In genomic region chr14:34200738-34201230, GRCm38 (mm10) we compare ENCODE assay signal across 7 mouse cellular contexts. TPM values are rescaled to one million over a fixed set of nuclear protein-coding genes. Genes with fewer than 3 reads are reported as not detected.
DNase-seq lines count a peak whose midpoint lies in the region; ATAC-seq and TF ChIP-seq lines count a peak whose summit lies in the region.

No protein-coding gene starts in this region.

- WGBS in thymus, adult 2 months: 19% methylated on average over 19 of the region's 19 CpGs
- WGBS in heart, postnatal 0 days: 13% methylated on average over 19 of the region's 19 CpGs
- 4% methylated on average over 19 of the region's 19 CpGs for WGBS in limb, embryonic 11.5 days
- WGBS in midbrain, embryonic 14.5 days: 1% methylated on average over 19 of the region's 19 CpGs

- no peaks in the 10 kb centered on the region for H3K9me3 ChIP-seq in heart, postnatal 0 days (replicated peaks; ENCODE audit: control insufficient read depth, low read length)
- no peaks in the 10 kb centered on the region for H3K9me3 ChIP-seq in limb, embryonic 11.5 days (ENCODE audit: control insufficient read depth, low read length)
- no peaks in the 10 kb centered on the region for H3K9me3 ChIP-seq in midbrain, embryonic 14.5 days (ENCODE audit: control insufficient read depth, low read length)

- no peak for TF ChIP-seq CTCF in thymus, adult 2 months (IDR thresholded peaks at IDR 0.05; ENCODE audit: borderline replicate concordance, control insufficient read depth, extremely low read depth, insufficient read depth, low read length, poor library complexity)
- TF ChIP-seq CTCF in heart, postnatal 0 days (IDR thresholded peaks at IDR 0.05; ENCODE audit: low read depth): no peak

- peak overlapping the region; percentile 95 for H3K4me2 ChIP-seq in heart, postnatal 0 days (ENCODE audit: low read depth, low read length)
- peak overlapping the region; percentile 89 for H3K4me2 ChIP-seq in limb, embryonic 11.5 days (ENCODE audit: low read depth, severe bottlenecking)
- peak overlapping the region; percentile 76 for H3K4me2 ChIP-seq in midbrain, embryonic 14.5 days (ENCODE audit: low read length)

- peak overlapping the region; percentile 37 for H3K4me3 ChIP-seq in thymus, adult 2 months (ENCODE audit: control insufficient read depth, insufficient read depth, low read length)
- H3K4me3 ChIP-seq in heart, postnatal 0 days (ENCODE audit: low read depth, low read length): peak overlapping the region; percentile 62
- H3K4me3 ChIP-seq in limb, embryonic 11.5 days (ENCODE audit: low read depth, low read length): peak overlapping the region; percentile 67
- peak overlapping the region; percentile 77 for H3K4me3 ChIP-seq in midbrain, embryonic 14.5 days (replicated peaks; ENCODE audit: low read depth, low read length)

- H3K9ac ChIP-seq in heart, postnatal 0 days (replicated peaks; ENCODE audit: low read depth, low read length): peak overlapping the region; percentile 42; the same call in 1 of the 2 replicates
- H3K9ac ChIP-seq in limb, embryonic 11.5 days (ENCODE audit: low read length): peak overlapping the region; percentile 56
- H3K9ac ChIP-seq in midbrain, embryonic 14.5 days (replicated peaks; ENCODE audit: low read length): peak overlapping the region; percentile 90

- no peak for DNase-seq in thymus, adult 2 months
- no peak for DNase-seq in thymus, postnatal 14 days
- peak; percentile 45 to 49 for DNase-seq in cerebellum, postnatal 36 days
- peak; percentile 16 for DNase-seq in heart, postnatal 0 days (ENCODE audit: low spot score)
- DNase-seq in limb, embryonic 11.5 days (ENCODE audit: low spot score): peak; percentile 55
- DNase-seq in midbrain, embryonic 14.5 days: peak; percentile 79
- DNase-seq in layer of hippocampus, adult 9-10 months (ENCODE audit: low spot score): no peak

- peak; percentile 56 for ATAC-seq in heart, postnatal 0 days (ENCODE audit: insufficient read depth, low read depth)
- ATAC-seq in limb, embryonic 11.5 days (ENCODE audit: insufficient number of reproducible peaks, low FRiP score, low TSS enrichment, low read depth): peak; percentile 63
- peak; percentile 79 for ATAC-seq in midbrain, embryonic 14.5 days (ENCODE audit: low FRiP score, low TSS enrichment)

- peaks cover 5% of the 10 kb centered on the region; the same call in 1 of the 2 replicates for H3K4me1 ChIP-seq in thymus, adult 2 months (replicated peaks; ENCODE audit: control insufficient read depth, insufficient read depth, low read length)
- H3K4me1 ChIP-seq in heart, postnatal 0 days (ENCODE audit: control insufficient read depth, insufficient read depth): no peaks in the 10 kb centered on the region
- H3K4me1 ChIP-seq in limb, embryonic 11.5 days (ENCODE audit: control insufficient read depth, insufficient read depth, low read length): 0 out of 2 replicates have a peak, but pooled peaks cover 3% of the 10 kb centered on the region
- H3K4me1 ChIP-seq in midbrain, embryonic 14.5 days (ENCODE audit: control insufficient read depth, insufficient read depth, low read length): peaks cover 17% of the 10 kb centered on the region; the same call in 1 of the 2 replicates

- no peak for TF ChIP-seq EP300 in heart, postnatal 0 days (IDR thresholded peaks at IDR 0.05; ENCODE audit: low read depth)

- peaks cover 4% of the 10 kb centered on the region; the same call in 1 of the 2 replicates for H3K27me3 ChIP-seq in thymus, adult 2 months (ENCODE audit: control insufficient read depth, insufficient read depth, low read length)
- H3K27me3 ChIP-seq in heart, postnatal 0 days (ENCODE audit: control insufficient read depth, insufficient read depth, low read length): peaks cover 24% of the 10 kb centered on the region; the same call in 1 of the 2 replicates
- H3K27me3 ChIP-seq in limb, embryonic 11.5 days (ENCODE audit: control insufficient read depth, insufficient read depth, low read length): no peaks in the 10 kb centered on the region
- no peaks in the 10 kb centered on the region for H3K27me3 ChIP-seq in midbrain, embryonic 14.5 days (ENCODE audit: control insufficient read depth, insufficient read depth, low read length)

- H3K27ac ChIP-seq in thymus, adult 2 months (ENCODE audit: control insufficient read depth, insufficient read depth, low read length): no peak overlapping the region
- H3K27ac ChIP-seq in heart, postnatal 0 days (ENCODE audit: low read depth): no peak overlapping the region
- H3K27ac ChIP-seq in limb, embryonic 11.5 days (replicated peaks; ENCODE audit: low read depth, low read length): no peak overlapping the region
- H3K27ac ChIP-seq in midbrain, embryonic 14.5 days (replicated peaks; ENCODE audit: low read depth, low read length): peak overlapping the region; percentile 81

- no peaks in the 10 kb centered on the region for H3K36me3 ChIP-seq in thymus, adult 2 months (ENCODE audit: control insufficient read depth, insufficient read depth, low read length)
- no peaks in the 10 kb centered on the region for H3K36me3 ChIP-seq in heart, postnatal 0 days (replicated peaks; ENCODE audit: control insufficient read depth, insufficient read depth, low read length)
- no peaks in the 10 kb centered on the region for H3K36me3 ChIP-seq in limb, embryonic 11.5 days (ENCODE audit: control insufficient read depth, insufficient read depth, low read length)
- no peaks in the 10 kb centered on the region for H3K36me3 ChIP-seq in midbrain, embryonic 14.5 days (ENCODE audit: control insufficient read depth, insufficient read depth, low read length)

- no peak for TF ChIP-seq POLR2A in thymus, adult 2 months (IDR thresholded peaks at IDR 0.05; ENCODE audit: control insufficient read depth, extremely low read depth, insufficient read depth, low read length, poor library complexity)

RNA-seq across cellular contexts. Expression of gene Gprin2, which starts 0.7 kb away (rescaled TPM):
- polyA plus RNA-seq in thymus, adult 2 months (2012; rRNA removed): 0.05 and 0.08 TPM in 2 replicates
- total RNA-seq in heart, postnatal 0 days (2014; rRNA removed; ENCODE audit: low replicate concordance): 0.31 and 0.53 TPM in 2 replicates
- 0.11 and 0.18 TPM in 2 replicates for polyA plus RNA-seq in heart, postnatal 0 days (2015; fragmentation: Nextera tagmentation; extraction: Ambion mirVana)
- 0.41 and 0.44 TPM in 2 replicates for polyA plus RNA-seq in limb, embryonic 11.5 days (2014; fragmentation: Nextera tagmentation; extraction: Ambion mirVana)
- polyA plus RNA-seq in midbrain, embryonic 14.5 days (2014; fragmentation: Nextera tagmentation; extraction: Ambion mirVana): 5.7 and 6.8 TPM in 2 replicates

RNA-seq across cellular contexts. Expression of gene Syt15, which starts 18.6 kb away (rescaled TPM):
- 1.3 and 1.5 TPM in 2 replicates for polyA plus RNA-seq in thymus, adult 2 months (2012; rRNA removed)
- 0.89 and 1.0 TPM in 2 replicates for total RNA-seq in heart, postnatal 0 days (2014; rRNA removed; ENCODE audit: low replicate concordance)
- 0.31 and 0.65 TPM in 2 replicates for polyA plus RNA-seq in heart, postnatal 0 days (2015; fragmentation: Nextera tagmentation; extraction: Ambion mirVana)
- 0.13 and 0.14 TPM in 2 replicates for polyA plus RNA-seq in limb, embryonic 11.5 days (2014; fragmentation: Nextera tagmentation; extraction: Ambion mirVana)
- polyA plus RNA-seq in midbrain, embryonic 14.5 days (2014; fragmentation: Nextera tagmentation; extraction: Ambion mirVana): 0.28 and 0.42 TPM in 2 replicates

RNA-seq across cellular contexts. Expression of gene Npy4r, which starts 48.5 kb away (rescaled TPM):
- polyA plus RNA-seq in thymus, adult 2 months (2012; rRNA removed): 0.06 and 0.11 TPM in 2 replicates
- not detected in 2 replicates for total RNA-seq in heart, postnatal 0 days (2014; rRNA removed; ENCODE audit: low replicate concordance)
- 0.04 and 0.08 TPM in 2 replicates for polyA plus RNA-seq in heart, postnatal 0 days (2015; fragmentation: Nextera tagmentation; extraction: Ambion mirVana)
- polyA plus RNA-seq in limb, embryonic 11.5 days (2014; fragmentation: Nextera tagmentation; extraction: Ambion mirVana): not detected in 2 replicates
- polyA plus RNA-seq in midbrain, embryonic 14.5 days (2014; fragmentation: Nextera tagmentation; extraction: Ambion mirVana): 0.13 and 0.18 TPM in 2 replicates

Comparison
In these comparisons a context has a peak if more than half of its experiments do, and no peak if none do; other contexts are left out.
1. DNase-seq: peak in cerebellum, postnatal 36 days (2 of 2), heart, postnatal 0 days (single experiment), limb, embryonic 11.5 days (single experiment) and midbrain, embryonic 14.5 days (single experiment); none in thymus, adult 2 months (single experiment), thymus, postnatal 14 days (single experiment) and layer of hippocampus, adult 9-10 months (single experiment).
2. Peak in every context shown above with its lines, with median percentiles within 50 percentile points of each other: H3K4me3 ChIP-seq, ATAC-seq, H3K4me2 ChIP-seq and H3K9ac ChIP-seq.